ENCODE assay signal across 15 mouse cellular contexts in the genomic region with DNA sequence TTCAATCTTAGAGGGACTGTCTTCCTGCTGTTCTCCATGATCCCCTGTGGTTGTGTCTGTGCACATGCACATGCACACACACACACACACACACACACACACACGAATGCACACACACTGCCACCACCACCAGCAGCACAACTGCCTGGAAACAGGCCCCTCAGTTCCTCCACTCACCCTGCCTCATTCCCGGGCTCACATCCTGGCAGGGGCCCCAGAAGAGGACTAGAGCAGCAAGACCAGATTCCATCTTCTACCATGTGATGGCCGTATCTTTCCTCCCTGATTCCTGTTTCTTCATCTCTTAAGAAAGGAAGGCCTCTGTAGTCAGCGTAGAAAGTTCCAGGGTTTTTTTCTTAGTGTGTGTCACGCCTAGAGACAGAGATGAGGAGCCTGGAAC. TPM values are rescaled to one million over a fixed set of nuclear protein-coding genes. Genes with fewer than 3 reads are reported as not detected.
DNase-seq lines count a peak whose midpoint lies in the region; ATAC-seq and TF ChIP-seq lines count a peak whose summit lies in the region.
"Had no signal": no experiment of that assay in that cellular context is flagged by ENCODE, and none has a peak within 500 bp of the region (broad histone marks: within the 10 kb centered on the region; RNA-seq: fewer than 3 reads in every experiment).

No protein-coding gene starts in this region.

- peaks cover 73 to 82% of the 10 kb centered on the region in 2 experiments for H3K4me1 ChIP-seq in heart, embryonic 14.5 days (ENCODE audit: control insufficient read depth in 2 of 2, insufficient read depth in 2 of 2, low read length in 2 of 2)
- peaks cover 19% of the 10 kb centered on the region for H3K4me1 ChIP-seq in lung, postnatal 0 days (ENCODE audit: insufficient read depth, low read depth, low read length)

- H3K27me3 ChIP-seq in heart, embryonic 14.5 days (ENCODE audit: control insufficient read depth, insufficient read depth, low read length): no peaks in the 10 kb centered on the region
- H3K27me3 ChIP-seq in lung, postnatal 0 days (replicated peaks; ENCODE audit: insufficient read depth, low read length): no peaks in the 10 kb centered on the region
- H3K27me3 ChIP-seq: embryonic facial prominence, embryonic 13.5 days; stomach, embryonic 15.5 days had no signal

- no peaks in the 10 kb centered on the region for H3K36me3 ChIP-seq in heart, embryonic 14.5 days (ENCODE audit: control insufficient read depth, insufficient read depth, low read length)
- H3K36me3 ChIP-seq in lung, postnatal 0 days (ENCODE audit: insufficient read depth, low read length): no peaks in the 10 kb centered on the region
- H3K36me3 ChIP-seq: embryonic facial prominence, embryonic 13.5 days; stomach, embryonic 15.5 days had no signal

- 57% methylated on average over 5 of the region's 5 CpGs for WGBS in heart, embryonic 14.5 days
- 54% methylated on average over 5 of the region's 5 CpGs for WGBS in lung, postnatal 0 days

- 0 out of 2 replicates have a peak overlapping the region, but pooled peaks have one; percentile 10 for H3K9ac ChIP-seq in heart, embryonic 14.5 days (ENCODE audit: low read length)
- no peak overlapping the region for H3K9ac ChIP-seq in lung, postnatal 0 days (replicated peaks; ENCODE audit: low read depth)
- H3K9ac ChIP-seq: embryonic facial prominence, embryonic 13.5 days; stomach, embryonic 15.5 days had no signal

- intact Hi-C loops in heart, postnatal 10 days (cut with DNase I): loop anchor here (2.0 kb wide), 1 partner anchor 17 kb away; no protein-coding TSS in a partner anchor

- H3K27ac ChIP-seq in heart, embryonic 14.5 days (replicated peaks in 1 of 2; ENCODE audit: control insufficient read depth in 1 of 2, insufficient read depth in 1 of 2, low read depth in 2 of 2, low read length in 2 of 2): peak overlapping the region in 1 of 2 experiments; percentile 48
- 0 out of 2 replicates have a peak overlapping the region, but pooled peaks have one; percentile 14 for H3K27ac ChIP-seq in lung, postnatal 0 days (ENCODE audit: low read length)
- H3K27ac ChIP-seq: embryonic facial prominence, embryonic 13.5 days; macrophage; stomach, embryonic 15.5 days had no signal

- H3K4me3 ChIP-seq in heart, embryonic 14.5 days (ENCODE audit: control insufficient read depth in 1 of 2, insufficient read depth in 1 of 2, low read depth in 1 of 2, low read length in 2 of 2): no peak overlapping the region
- H3K4me3 ChIP-seq in lung, postnatal 0 days (ENCODE audit: low read depth, low read length): no peak overlapping the region
- H3K4me3 ChIP-seq: embryonic facial prominence, embryonic 13.5 days; stomach, embryonic 15.5 days had no signal

- no peak for TF ChIP-seq CTCF in lung, postnatal 0 days (IDR thresholded peaks at IDR 0.05)

- DNase-seq in heart, adult 11 months: no peak
- peak; percentile 48 for DNase-seq in lung, postnatal 0 days (ENCODE audit: low spot score)
- DNase-seq in lung, adult 18-20 months: no peak
- peak; percentile 50 to 51 for DNase-seq in heart, postnatal 10 days
- no peak for DNase-seq in thymus, postnatal 14 days
- DNase-seq: cerebellum, adult 9-10 months; gastrocnemius, postnatal 36 days; right cerebral cortex, adult 18-20 months had no signal

- no peaks in the 10 kb centered on the region for H3K9me3 ChIP-seq in heart, embryonic 14.5 days (ENCODE audit: control insufficient read depth, low read length)
- H3K9me3 ChIP-seq in lung, postnatal 0 days (ENCODE audit: low read length): no peaks in the 10 kb centered on the region
- H3K9me3 ChIP-seq: embryonic facial prominence, embryonic 13.5 days; stomach, embryonic 15.5 days had no signal

- TF ChIP-seq EP300 in lung, postnatal 0 days (IDR thresholded peaks at IDR 0.05): no peak

- no peak for ATAC-seq in heart, embryonic 14.5 days (ENCODE audit: insufficient number of reproducible peaks, insufficient read depth, low FRiP score, low read depth)
- ATAC-seq in lung, postnatal 0 days: peak; percentile 8; the same call in 1 of the 2 replicates
- no peak for ATAC-seq in megakaryocyte, adult 5-6 weeks (ENCODE audit: poor library complexity, severe bottlenecking)
- ATAC-seq: forebrain, embryonic 16.5 days; midbrain, embryonic 16.5 days had no signal

- no peak overlapping the region for H3K4me2 ChIP-seq in heart, embryonic 14.5 days (ENCODE audit: low read length)
- H3K4me2 ChIP-seq in lung, postnatal 0 days (replicated peaks; ENCODE audit: low read depth, low read length): no peak overlapping the region
- H3K4me2 ChIP-seq: embryonic facial prominence, embryonic 13.5 days; stomach, embryonic 15.5 days had no signal

RNA-seq across cellular contexts. Expression of a gene that starts 22.0 kb away (rescaled TPM):
- polyA plus RNA-seq in heart, embryonic 14.5 days (2014; fragmentation: Nextera tagmentation; extraction: Ambion mirVana): 9.7 and 10.9 TPM in 2 replicates
- 9.9 and 11.1 TPM in 2 replicates for polyA plus RNA-seq in lung, postnatal 0 days (2015; fragmentation: Nextera tagmentation; extraction: Ambion mirVana)
- 10 to 100 TPM; 37.2 to 42.1 TPM for total RNA-seq in heart, postnatal 10 days (2021)
- total RNA-seq in megakaryocyte, adult 5-6 weeks (2015): 11.5 and 13.1 TPM in 2 replicates
- 36.8 and 46.0 TPM in 2 replicates for total RNA-seq in megakaryocyte, adult 5-6 weeks (2017)

RNA-seq across cellular contexts. Expression of a gene that starts 45.9 kb away (rescaled TPM):
- 2.8 and 3.1 TPM in 2 replicates for polyA plus RNA-seq in heart, embryonic 14.5 days (2014; fragmentation: Nextera tagmentation; extraction: Ambion mirVana)
- 2.1 and 2.2 TPM in 2 replicates for polyA plus RNA-seq in lung, postnatal 0 days (2015; fragmentation: Nextera tagmentation; extraction: Ambion mirVana)
- total RNA-seq in heart, postnatal 10 days (2021): 10 to 100 TPM; 15.1 to 17.1 TPM
- 1.0 and 1.2 TPM in 2 replicates for total RNA-seq in megakaryocyte, adult 5-6 weeks (2015)
- total RNA-seq in megakaryocyte, adult 5-6 weeks (2017): 1.2 and 4.4 TPM in 2 replicates
- polyA plus RNA-seq: macrophage had no signal

Comparison
In these comparisons a context has a peak if more than half of its experiments do, and no peak if none do; other contexts are left out.
1. DNase-seq: peak in lung, postnatal 0 days (single experiment) and heart, postnatal 10 days (2 of 2); none in heart, adult 11 months (single experiment), lung, adult 18-20 months (0 of 2) and thymus, postnatal 14 days (single experiment).